Mouse (Mus musculus): ENCODE data around the gene Paqr8. TPM values are rescaled to one million over a fixed set of nuclear protein-coding genes. Genes with fewer than 3 reads are reported as not detected.

Paqr8 gene
- polyA plus RNA-seq, 1 experiment, result 42.6 TPM

DNA sequence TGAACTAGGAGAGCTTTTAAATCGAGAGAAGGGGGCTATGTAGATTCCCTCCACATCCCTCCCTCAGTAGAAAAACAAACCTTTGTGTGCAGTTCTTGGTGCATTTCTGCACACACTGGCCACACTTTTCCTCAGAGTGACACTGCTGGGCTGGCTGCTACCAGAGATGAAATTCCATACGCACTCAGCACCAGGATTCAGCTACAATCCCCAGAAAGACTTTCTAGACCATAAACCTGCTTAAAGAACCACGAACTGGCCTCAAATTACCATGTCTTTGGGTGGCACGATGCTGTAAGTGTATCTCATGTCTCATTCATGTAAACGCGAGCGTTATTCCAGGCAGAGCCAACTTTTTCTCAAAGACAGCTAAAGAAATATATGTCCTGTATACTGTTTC lies 51.5 kb downstream of the Paqr8 start:
- DNase-seq, result no peak
- Histone ChIP-seq H3K4me3 (replicated peaks; ENCODE audit: extremely low read depth, low read depth, low read length) (no peak overlapping the region), H3K4me1 (ENCODE audit: control insufficient read depth, insufficient read depth, low read length) (no peaks in the 10 kb centered on the region)
- 84% methylated on average over 7 of the region's 7 CpGs for WGBS
- TF ChIP-seq POLR2A (IDR thresholded peaks at IDR 0.05; ENCODE audit: borderline replicate concordance, extremely low read depth, low read depth, low read length) (no peak), CTCF (IDR thresholded peaks at IDR 0.05; ENCODE audit: insufficient read depth, low read length) (no peak)

DNA sequence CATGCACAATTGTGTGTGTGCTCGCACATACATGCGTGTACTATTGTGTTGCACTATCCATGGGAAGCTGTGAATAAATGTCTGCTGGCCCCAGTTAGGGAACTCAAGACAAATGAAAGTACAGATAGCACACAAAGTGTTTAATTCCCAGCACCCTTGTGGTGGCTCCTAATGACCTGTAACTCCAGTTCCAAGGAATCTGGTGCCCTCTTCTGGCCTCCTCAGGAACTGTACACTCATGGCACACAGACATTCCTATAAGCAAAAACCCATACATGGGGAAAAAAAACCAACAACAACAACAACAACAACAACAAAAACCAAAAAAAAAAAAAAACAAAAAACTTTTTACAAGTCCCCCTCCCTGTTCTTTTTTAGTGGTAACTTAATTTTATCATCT lies 52.6 kb downstream of the Paqr8 start:
- no peak overlapping the region for H3K4me3 ChIP-seq (replicated peaks; ENCODE audit: extremely low read depth, low read depth, low read length)
- TF ChIP-seq CTCF (IDR thresholded peaks at IDR 0.05; ENCODE audit: insufficient read depth, low read length), result no peak
- TF ChIP-seq POLR2A (IDR thresholded peaks at IDR 0.05; ENCODE audit: borderline replicate concordance, extremely low read depth, low read depth, low read length), result no peak
- no peak for DNase-seq
- 97% methylated on average over 2 of the region's 2 CpGs for WGBS
- H3K4me1 ChIP-seq (ENCODE audit: control insufficient read depth, insufficient read depth, low read length), result no peaks in the 10 kb centered on the region

DNA sequence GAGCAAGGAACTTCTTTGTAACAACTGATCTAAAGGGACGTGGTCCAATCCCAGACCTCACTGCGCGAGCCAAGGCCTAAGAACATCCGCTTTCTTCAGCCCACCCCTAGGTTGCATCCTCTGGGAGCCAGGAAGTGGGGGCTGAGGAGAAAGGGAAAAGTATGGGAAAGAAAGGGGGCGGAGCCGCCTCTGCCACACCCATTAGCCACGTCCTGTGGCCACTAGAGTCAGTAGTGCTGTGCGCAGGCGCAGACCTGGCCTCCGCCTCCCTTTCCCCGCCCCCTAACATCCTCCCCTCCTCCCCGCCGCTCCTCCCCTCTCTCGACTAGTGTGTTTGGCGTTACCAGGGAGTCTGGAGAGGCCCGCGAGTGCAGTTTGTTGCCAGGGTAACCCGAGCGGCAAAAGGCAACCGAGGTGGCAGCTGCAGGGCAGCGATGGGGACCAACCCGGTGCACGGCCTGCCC lies 60.9 kb downstream of the Paqr8 start, which contains the start of gene Efhc1:
Gene Efhc1, plus strand, starts transcription at position 327 of the 464 bp plus-strand sequence.
- WGBS, result under 1% methylated on average over 22 of the region's 23 CpGs
- peak; percentile 47; the same call in 1 of the 2 replicates for TF ChIP-seq POLR2A (IDR thresholded peaks at IDR 0.05; ENCODE audit: borderline replicate concordance, extremely low read depth, low read depth, low read length)
- TF ChIP-seq CTCF (IDR thresholded peaks at IDR 0.05; ENCODE audit: insufficient read depth, low read length), result no peak

DNA sequence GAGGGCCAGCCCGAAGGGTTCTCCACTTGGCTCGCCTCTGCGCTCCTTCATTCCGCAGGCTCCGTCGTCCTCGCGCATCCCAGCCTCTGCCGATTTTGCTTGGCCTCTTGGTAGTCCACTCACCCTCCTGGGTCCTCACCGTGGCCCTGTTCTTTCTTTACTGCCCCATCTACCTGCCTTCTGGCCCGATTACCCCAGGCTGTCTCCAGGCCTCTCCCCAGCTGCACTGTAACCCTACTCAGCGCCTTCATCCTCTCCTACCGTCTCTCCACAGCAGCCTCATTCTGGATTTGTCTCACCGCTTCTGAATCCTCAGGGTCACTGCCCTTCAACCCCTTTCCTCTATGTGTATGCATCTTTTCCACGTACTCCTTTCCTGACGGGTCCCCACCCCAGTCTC lies 61.4 kb downstream of the Paqr8 start:
- DNase-seq, result no peak
- Histone ChIP-seq H3K4me3 (replicated peaks; ENCODE audit: extremely low read depth, low read depth, low read length) (peak overlapping the region; percentile 69), H3K4me1 (ENCODE audit: control insufficient read depth, insufficient read depth, low read length) (peaks cover 5% of the 10 kb centered on the region; the same call in 1 of the 2 replicates)
- 11% methylated on average over 16 of the region's 16 CpGs for WGBS
- TF ChIP-seq POLR2A (IDR thresholded peaks at IDR 0.05; ENCODE audit: borderline replicate concordance, extremely low read depth, low read depth, low read length), result no peak

More for the DNA sequence above, 60.9 kb downstream of the Paqr8 start, which contains the start of gene Efhc1:
- peak within 1 kb of the TSS; percentile 69 for H3K4me3 ChIP-seq (replicated peaks; ENCODE audit: extremely low read depth, low read depth, low read length)
- peak; percentile 89 for DNase-seq
- H3K4me1 ChIP-seq (ENCODE audit: control insufficient read depth, insufficient read depth, low read length), result peaks cover 5% of the 10 kb centered on the region; the same call in 1 of the 2 replicates

DNA sequence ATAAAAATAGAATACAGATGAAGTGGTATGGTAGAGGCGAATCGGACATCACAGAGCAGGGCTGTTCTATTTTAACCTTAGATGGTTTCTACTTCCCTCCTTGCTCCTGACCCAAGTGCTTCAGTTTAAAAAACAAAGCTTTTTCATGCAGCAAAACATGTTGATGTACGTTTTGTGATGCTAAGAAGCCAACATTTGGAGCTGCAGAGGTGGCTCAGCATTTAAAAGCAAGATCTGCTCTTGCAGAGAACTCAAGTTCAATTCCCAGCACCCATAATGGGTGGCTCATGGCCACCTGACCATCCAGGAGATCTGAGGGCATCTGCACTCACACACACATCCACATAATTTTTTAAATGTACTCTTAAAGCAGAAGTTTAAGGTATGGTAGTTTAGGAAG lies 64.5 kb downstream of the Paqr8 start:
- no peak overlapping the region for H3K4me3 ChIP-seq (replicated peaks; ENCODE audit: extremely low read depth, low read depth, low read length)
- no peak for DNase-seq
- H3K4me1 ChIP-seq (ENCODE audit: control insufficient read depth, insufficient read depth, low read length), result peaks cover 5% of the 10 kb centered on the region; the same call in 1 of the 2 replicates
- TF ChIP-seq CTCF (IDR thresholded peaks at IDR 0.05; ENCODE audit: insufficient read depth, low read length), result no peak
- WGBS, result 69% methylated on average over 3 of the region's 3 CpGs

DNA sequence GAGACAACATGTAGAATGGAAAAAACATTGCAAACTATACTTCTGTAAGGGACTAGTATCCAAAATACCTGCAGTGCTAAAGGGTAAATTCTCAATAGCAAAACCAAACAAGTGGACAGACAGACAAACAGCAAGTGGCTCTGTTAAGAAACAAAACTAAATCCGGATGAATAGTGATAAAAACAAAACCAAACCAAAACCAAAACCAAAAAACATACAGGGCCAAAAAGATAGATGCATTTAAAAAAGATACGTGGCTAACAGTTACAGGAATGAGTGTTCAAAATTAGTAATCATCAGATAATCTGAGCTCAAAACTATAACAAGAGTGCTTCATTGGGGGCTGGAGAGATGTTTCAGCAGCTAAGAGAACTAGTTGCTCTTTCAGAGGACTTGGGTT lies 79.2 kb downstream of the Paqr8 start:
- WGBS, result 73% methylated on average over 2 of the region's 2 CpGs

DNA sequence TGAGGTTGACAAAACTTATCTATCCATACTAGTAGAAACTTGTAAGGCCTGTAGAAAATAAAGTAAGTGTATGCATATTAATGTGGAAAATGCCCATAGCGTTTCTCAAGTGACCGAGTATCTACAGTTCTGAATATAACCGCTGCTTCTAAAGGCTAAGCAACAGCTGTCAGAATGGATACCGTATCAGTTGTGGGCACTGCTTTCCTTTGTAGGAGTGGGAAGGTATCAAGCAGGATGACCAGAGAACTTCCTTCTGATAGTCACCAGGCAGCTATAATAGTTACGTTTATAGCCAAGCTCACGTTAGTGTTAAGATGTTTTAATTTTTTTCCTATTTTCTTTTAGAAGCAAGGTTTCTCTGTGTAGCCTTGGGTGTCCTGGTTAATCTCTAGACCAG lies 83.0 kb downstream of the Paqr8 start:
- no peak overlapping the region for H3K4me3 ChIP-seq (replicated peaks; ENCODE audit: extremely low read depth, low read depth, low read length)
- WGBS, result 92% methylated on average over 6 of the region's 6 CpGs
- no peaks in the 10 kb centered on the region for H3K4me1 ChIP-seq (ENCODE audit: control insufficient read depth, insufficient read depth, low read length)
- TF ChIP-seq CTCF (IDR thresholded peaks at IDR 0.05; ENCODE audit: insufficient read depth, low read length), result no peak
- no peak for TF ChIP-seq POLR2A (IDR thresholded peaks at IDR 0.05; ENCODE audit: borderline replicate concordance, extremely low read depth, low read depth, low read length)
- DNase-seq, result no peak

More for the DNA sequence above, 79.2 kb downstream of the Paqr8 start:
- DNase-seq, result no peak
- no peaks in the 10 kb centered on the region for H3K4me1 ChIP-seq (ENCODE audit: control insufficient read depth, insufficient read depth, low read length)
- TF ChIP-seq CTCF (IDR thresholded peaks at IDR 0.05; ENCODE audit: insufficient read depth, low read length) (no peak), POLR2A (IDR thresholded peaks at IDR 0.05; ENCODE audit: borderline replicate concordance, extremely low read depth, low read depth, low read length) (no peak)
- H3K4me3 ChIP-seq (replicated peaks; ENCODE audit: extremely low read depth, low read depth, low read length), result no peak overlapping the region

DNA sequence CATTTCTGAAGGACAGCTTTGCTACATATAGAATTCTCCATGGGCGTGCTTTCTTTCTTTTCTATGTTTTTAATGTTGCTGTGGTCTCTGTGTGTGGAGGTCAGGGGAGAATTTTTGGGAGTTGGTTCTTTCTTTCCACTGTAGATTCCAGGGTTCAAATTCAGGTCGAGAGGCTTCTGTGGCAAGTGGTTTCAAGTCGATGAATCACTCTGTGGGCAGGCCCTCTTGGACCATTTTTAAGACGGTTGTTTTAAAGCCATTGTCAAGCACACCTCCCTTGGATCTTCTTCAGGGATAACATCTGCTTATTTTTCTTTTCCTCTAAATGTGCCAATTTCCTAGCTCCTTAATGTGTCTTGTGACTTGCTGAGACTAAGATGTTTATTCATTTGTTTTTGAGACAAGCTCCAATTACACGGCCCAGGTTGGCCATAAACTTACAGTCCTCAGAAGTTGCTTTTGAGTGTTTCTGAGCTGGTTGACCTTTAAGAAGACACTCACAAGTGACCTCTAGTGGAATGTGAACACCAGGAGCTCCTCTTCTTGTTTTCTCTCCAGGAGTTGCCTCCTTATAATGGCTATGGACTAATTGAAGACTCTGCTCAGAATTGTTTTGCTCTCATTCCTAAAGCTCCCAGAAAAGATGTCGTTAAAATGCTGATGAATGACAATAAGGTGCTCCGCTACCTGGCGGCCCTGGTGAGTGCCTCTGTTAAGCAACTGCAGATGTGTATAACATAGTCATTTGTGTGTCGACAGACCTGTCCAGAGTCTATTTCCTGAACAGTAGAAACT lies 84.1 kb downstream of the Paqr8 start:
- Histone ChIP-seq H3K4me1 (ENCODE audit: control insufficient read depth, insufficient read depth, low read length) (no peaks in the 10 kb centered on the region), H3K4me3 (replicated peaks; ENCODE audit: extremely low read depth, low read depth, low read length) (no peak overlapping the region)
- DNase-seq, result no peak
- TF ChIP-seq CTCF (IDR thresholded peaks at IDR 0.05; ENCODE audit: insufficient read depth, low read length), result no peak
- no peak for TF ChIP-seq POLR2A (IDR thresholded peaks at IDR 0.05; ENCODE audit: borderline replicate concordance, extremely low read depth, low read depth, low read length)
- 53% methylated on average over 9 of the region's 9 CpGs for WGBS

DNA sequence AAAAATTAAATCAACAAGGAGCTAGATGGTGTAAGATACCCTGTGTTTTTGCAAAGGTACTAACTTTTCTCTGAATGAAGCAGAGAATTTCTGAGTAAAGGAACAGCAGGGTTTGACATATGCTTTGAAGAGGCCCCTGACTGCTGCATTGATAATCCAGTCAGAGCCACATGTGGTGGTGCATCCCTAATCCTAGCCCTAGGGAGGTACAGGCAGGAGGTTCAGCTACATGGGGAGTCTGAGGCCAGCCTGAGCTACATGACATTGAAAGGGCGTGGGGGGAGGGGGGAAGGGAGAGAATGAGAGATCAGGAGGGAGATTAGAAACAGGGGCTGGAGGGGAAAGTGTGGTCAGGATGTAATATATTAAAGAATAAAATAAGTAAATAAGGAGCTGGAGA lies 90.1 kb downstream of the Paqr8 start:
- no peak for DNase-seq
- TF ChIP-seq POLR2A (IDR thresholded peaks at IDR 0.05; ENCODE audit: borderline replicate concordance, extremely low read depth, low read depth, low read length), result no peak
- TF ChIP-seq CTCF (IDR thresholded peaks at IDR 0.05; ENCODE audit: insufficient read depth, low read length), result no peak
- Histone ChIP-seq H3K4me3 (replicated peaks; ENCODE audit: extremely low read depth, low read depth, low read length) (no peak overlapping the region), H3K4me1 (ENCODE audit: control insufficient read depth, insufficient read depth, low read length) (no peaks in the 10 kb centered on the region)
- 90% methylated on average over 1 of the region's 1 CpGs for WGBS

DNA sequence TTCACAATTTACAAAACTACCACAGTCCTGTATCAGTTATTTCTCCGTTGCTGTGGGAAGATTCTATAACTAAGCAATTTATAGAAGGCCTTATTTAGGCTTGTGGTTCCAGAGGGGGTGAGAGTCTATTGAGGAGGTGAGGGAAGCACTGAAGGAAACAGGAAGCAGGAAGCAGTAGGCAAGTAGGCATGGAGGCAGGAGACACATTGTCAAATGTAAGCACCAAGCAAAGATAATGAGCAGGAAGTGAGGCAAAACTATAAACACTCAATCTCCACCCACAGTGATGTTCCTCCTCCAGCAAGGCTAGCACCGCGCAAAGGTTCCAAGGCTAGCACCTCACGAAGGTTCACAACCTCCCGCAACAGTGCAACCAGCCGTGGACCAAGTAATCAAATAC lies 91.4 kb downstream of the Paqr8 start:
- WGBS, result 67% methylated on average over 6 of the region's 6 CpGs
- DNase-seq, result no peak
- TF ChIP-seq CTCF (IDR thresholded peaks at IDR 0.05; ENCODE audit: insufficient read depth, low read length) (no peak), POLR2A (IDR thresholded peaks at IDR 0.05; ENCODE audit: borderline replicate concordance, extremely low read depth, low read depth, low read length) (no peak)
- no peak overlapping the region for H3K4me3 ChIP-seq (replicated peaks; ENCODE audit: extremely low read depth, low read depth, low read length)
- H3K4me1 ChIP-seq (ENCODE audit: control insufficient read depth, insufficient read depth, low read length), result no peaks in the 10 kb centered on the region

All from lung, adult 2 months (tissue).